Mouse (Mus musculus) skeletal muscle tissue, adult 2 months (tissue): Measurements from ENCODE around the gene Herpud1.

Source experiments
- DNase-seq: peaks from one replicate; pipeline ENCODE4 v3.0.0-alpha.2; 2012; ENCODE audit warnings: low read depth, low spot score

Gene Herpud1

DNA sequence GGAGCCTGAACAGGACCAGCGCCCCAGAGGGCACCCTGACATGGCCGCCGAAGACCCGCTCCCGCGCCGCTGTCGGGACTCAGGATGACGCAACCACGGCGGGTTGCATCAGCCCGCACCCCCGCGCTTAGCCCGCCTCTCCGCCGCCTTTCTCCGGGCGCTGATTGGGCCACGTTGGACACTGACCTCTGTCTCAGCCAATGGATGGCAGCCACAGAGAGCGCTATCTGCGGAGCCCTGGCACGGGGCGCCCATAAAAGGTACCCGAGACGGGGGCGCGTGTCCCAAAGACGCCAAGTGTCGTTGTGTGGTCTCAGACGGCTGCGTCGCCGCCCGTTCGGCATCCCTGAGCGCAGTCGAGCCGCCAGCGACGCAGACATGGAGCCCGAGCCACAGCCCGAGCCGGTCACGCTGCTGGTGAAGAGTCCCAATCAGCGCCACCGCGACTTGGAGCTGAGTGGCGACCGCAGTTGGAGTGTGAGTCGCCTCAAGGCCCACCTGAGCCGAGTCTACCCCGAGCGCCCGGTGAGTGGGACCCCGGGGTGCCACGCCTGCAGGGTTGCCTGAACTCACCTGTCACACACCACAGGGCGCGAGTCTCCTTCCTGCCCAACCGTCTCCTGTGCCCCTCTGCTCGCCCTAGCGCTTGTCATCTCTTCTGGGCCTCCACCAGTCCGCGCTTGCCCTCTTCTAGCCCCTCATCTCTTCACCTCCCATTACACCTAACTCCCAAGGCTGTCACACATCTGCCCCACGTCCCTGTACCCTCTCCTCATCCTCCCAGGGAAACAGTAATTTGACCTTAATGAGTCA, at the start of gene Herpud1:
Gene Herpud1 (plus strand): TSS at position 225 of the 813 bp plus-strand sequence.
- peak; percentile 98 for DNase-seq

DNA sequence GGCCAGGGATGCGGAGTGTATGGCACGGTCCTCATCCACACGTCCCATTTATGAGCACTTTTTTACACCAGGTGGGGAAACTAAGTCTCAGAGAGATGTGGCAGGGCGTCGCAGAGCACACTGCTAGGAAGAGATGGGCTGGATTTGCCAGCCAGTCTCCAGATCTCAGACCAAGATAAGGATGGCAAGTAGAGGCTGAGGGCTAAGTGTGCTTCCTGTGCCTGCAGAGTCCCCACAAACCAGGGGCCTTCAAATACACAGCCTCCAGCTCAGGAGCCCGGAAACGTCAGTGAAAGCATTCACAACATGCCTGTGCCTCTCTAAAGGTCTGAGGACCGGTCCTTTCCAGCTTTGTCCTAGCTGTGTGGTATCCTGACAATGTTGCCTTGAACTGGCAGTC, 48.7 kb upstream of the Herpud1 start:
- no peak for DNase-seq

DNA sequence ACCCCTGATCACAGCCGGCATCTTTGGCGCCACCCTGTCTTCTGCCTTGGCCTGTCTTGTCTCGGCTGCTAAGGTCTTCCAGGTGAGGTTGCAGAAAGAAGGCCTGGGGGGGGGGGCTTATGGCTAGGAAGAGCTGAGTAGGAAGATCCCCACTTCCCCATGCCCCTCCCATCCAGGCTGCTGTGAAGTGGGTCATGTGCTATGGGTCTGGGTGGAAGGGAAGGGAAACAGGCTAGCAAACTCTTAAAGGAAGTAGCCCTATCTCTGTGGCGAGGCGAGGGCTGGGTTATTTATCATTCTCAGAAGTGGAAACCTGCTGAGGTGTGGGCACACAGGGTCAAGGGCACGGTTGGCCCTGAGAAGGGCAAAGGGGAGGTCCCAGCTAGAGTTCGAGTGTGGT, 45.4 kb upstream of the Herpud1 start:
- no peak for DNase-seq

DNA sequence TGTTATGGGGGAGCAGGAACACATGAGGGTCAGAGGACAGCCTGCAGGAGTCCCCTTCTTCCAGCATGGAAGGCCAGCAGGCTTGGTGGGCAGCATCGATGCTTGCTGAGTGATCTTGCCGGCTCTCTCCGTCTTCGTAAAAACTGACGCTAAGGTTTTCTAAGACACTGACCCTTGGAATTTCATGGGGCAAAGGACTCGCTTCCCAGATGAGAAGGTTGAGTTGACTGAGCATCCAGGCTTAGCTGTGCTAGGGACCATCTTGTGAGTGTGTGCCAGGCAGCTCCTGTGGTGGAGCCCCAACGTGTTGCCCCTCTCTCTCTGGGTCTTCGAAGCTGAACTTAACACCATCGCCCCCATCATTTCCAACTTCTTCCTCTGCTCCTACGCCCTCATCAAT, 43.5 kb upstream of the Herpud1 start:
- DNase-seq, result no peak

DNA sequence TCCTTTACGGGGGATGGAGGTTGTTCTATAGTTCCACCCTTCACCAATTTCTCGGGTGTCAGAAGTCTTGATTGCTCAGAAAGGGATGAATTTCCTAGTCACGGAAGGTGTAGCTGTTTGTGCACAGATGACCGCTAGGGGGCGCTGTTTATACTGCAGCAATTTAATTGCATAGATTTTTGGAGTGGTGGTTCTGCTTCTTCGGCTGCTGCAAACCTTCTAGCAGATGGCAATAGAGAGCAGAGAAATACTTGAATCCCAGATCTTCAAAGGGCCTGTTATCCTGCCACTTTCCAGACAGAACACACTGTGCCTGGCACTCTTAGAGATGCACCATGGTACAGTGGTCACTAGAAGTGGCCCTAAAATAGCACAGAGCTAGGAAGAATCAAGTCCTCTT, 42.9 kb upstream of the Herpud1 start:
- peak; percentile 77 for DNase-seq

DNA sequence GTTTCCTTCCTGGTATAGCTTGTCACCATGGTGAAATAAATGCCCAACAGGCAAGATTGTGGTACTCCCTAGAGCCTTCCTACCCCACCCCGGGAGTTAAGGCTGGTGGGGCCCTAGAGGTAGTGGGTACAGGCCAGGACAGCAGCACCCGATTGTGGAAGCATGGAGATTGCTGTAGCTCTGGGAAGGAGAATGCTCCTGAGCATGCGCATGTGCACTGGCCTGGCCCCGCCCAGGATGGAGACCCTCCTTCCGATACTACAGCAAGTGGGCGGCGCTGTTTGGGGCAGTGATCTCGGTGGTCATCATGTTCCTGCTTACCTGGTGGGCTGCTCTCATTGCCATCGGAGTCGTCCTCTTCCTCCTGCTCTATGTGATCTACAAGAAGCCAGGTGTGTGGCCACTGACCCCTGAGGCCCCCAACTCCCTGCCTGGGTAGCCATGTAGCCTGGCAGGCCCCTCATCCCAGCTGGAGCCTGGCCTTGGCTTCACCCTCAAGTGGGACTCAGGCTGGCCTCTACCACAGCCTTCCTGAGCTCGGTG, 42.4 kb upstream of the Herpud1 start:
- no peak for DNase-seq

DNA sequence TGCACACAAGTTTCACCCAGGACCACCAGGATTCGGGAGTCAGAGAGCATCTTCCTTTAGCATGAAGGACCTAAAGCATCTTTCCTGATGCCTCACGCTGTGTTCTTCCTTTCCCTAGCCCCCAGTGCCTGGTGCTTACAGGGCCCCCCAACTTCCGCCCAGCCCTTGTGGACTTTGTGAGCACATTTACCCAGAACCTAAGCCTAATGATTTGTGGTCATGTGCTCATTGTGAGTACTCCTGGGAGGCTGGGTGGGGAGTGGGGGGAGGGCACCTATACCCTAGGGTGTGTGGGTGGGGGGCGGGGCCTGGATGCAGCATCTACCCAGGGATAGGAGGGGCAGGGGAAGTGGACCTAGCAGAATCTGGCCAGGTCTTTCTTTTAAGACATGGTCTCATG, 40.6 kb upstream of the Herpud1 start:
- no peak for DNase-seq

DNA sequence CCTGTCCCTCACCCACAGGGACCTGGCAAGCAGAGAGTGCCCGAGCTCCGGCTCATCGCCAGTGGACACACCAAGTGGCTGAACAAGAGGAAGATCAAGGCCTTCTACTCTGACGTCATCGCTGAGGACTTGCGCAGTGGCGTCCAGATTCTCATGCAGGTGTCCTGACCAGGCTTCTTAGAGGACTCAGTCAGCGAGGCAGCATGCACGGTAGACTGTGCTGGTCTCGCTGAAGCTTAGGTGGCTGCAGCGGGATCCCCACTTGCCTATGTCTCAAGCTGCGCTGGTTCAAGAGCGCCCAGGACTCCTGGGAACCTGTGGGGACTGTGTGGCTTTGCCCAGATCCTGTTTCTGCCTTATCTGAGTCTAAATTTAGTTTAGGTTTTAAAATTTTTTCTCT, 40.0 kb upstream of the Herpud1 start:
- DNase-seq, result no peak

DNA sequence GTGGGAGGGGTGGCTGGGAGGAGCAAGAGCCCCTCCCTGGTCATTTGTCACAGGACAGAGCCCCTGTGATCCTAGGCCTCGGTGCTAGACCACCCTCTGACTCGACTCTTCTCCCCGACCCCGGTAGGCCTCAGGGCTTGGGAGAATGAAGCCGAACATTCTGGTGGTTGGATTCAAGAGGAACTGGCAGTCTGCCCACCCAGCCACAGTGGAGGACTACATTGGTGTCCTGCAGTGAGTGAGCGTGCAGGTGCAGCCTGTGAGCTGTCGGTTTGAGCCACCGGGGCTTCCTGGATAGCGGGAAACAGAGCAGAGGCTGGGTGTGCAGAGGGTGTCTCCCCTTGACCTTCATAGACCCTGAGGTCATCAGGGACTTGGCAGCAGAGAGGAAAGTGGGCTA, 37.8 kb upstream of the Herpud1 start:
- DNase-seq, result no peak

DNA sequence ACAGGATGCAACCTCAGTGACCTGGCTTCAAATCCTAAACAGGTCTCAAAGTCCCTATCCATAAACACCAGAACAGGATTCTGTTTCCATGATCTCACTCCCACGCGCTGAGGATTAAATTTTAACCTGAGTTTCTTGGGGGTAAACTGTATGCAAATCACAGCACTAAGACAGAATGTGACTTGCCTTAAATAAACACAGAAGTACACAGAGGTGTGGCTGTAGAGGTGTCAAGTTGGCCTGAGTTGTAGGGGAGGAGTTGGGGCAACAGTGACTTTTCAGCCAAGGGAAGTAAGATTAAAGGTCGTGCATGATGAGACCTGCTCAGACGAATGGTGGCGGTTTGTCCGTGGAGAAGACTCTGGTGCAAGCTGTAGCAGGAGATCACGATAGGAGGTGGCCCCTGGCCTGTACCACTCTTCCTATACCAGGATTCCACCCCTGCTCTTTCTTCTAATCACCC, 32.1 kb upstream of the Herpud1 start:
- DNase-seq, result no peak

DNA sequence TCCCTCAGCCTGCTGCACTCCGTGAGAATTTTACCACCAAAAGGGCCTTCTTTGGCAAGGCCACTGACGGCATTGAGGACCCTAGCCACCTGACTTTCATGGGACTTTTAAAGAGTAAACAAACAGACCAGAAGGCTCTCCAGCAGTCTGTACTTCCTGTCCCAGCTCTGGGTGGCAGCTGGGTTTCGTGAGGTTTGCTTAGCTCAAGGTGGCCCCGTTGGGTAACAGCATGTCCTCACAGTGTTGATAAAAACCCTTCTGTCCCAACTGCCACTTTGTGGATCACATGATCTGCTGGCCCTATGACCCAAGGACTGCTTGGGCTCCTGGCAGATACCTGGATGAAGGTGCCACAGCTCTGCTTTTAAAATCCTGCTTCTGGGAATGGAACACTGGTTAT, 31.7 kb upstream of the Herpud1 start:
- no peak for DNase-seq

DNA sequence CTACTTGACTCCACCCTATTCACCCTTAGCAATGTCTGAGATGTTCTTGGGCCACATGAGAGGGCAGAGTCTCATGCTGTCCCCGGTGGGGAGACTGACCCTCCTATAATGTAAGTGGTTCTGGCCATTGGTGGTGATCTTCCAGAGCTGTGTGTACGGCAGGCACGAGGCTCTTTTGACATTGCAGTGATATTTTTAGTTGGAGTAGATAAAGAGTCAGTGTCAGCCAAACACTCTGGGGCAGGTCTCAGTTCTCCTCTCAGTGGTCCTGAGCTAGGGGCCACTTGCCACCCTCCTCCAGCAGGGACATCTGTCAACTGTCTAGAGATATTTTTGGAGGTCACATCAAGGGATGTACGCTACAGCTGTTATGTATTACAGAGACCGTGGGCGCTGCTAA, 29.0 kb upstream of the Herpud1 start:
- DNase-seq, result no peak

DNA sequence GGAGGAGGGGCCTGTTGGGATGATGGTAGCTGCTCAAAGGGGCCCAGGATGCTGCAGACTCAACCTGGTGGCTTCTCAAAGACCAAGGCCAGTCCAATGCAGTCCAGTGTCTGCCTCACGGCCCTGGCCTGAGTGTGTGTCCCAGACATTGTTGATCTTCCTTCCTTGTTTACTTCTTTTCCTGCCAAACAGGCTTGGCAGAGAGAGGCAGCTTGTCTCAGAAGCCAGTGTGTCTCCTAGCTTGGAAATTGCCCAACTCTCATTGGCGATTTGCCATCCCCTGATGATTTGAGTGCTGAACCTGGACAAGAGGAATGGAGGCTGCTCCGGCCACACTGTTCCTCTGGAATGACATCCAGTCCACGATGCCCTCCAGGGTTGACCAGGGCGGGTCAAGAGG, 27.7 kb upstream of the Herpud1 start:
- DNase-seq, result peak; percentile 69

DNA sequence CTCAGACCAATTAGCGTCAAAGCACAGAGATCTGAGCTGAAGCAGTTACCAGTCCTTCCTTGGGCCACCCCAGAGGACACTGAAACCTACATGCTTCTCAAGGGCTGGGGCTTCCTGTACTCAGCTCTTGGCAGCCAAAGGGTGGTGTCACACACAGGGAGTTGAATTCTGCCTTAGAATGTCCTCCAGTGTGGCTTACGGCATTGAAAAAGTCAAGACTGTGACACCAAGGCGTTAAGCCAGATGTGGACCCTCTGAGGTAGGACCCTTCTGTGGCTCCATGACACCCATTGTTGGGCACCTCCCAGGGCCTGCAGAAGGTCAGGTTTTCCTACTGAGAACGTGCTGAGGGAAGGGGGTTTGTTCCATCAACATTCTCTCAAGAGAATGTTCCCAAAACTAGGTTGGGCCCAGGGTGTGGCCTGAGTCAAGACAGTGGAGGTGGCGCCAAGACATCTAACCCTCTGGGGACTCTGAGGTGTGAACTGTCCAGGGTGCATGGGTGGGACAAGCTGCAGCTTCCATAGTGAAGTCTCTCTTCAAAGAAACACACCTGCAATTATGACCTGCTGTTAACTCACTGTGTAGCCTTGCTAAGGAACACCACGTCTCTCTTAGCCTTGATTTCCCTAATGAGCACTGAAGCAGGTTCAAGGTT, 24.3 kb upstream of the Herpud1 start:
- DNase-seq, result no peak

DNA sequence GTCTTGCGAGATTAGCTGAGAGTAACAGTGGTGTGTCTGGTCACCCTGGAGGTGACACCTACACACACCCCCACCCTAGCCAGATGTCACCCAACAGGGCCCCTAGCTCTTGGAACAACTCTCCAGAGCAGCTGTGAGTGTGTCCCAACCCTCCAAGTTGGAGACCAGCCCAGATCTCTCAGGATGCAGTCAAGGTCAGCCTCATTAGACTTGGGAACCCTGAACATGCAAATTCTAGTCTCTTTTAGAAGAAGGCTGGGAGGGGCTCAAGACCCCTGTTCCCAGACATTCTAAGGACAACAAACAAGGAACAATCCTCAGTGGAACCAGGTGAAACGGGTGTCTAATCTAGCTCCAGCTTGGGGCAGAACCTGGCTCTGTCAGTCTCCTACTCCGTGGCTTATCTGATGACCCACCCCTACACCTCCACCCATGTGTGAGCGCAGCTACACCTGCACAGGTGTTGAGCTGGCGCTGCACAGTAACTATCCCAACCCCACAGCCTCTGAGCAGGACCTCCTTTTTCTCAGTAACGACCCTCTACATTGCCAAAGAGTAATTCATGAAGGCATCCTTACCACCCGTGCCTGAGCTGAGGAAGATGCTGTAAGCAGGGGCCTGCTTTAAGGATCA, 23.5 kb upstream of the Herpud1 start:
- DNase-seq, result peak; percentile 34

DNA sequence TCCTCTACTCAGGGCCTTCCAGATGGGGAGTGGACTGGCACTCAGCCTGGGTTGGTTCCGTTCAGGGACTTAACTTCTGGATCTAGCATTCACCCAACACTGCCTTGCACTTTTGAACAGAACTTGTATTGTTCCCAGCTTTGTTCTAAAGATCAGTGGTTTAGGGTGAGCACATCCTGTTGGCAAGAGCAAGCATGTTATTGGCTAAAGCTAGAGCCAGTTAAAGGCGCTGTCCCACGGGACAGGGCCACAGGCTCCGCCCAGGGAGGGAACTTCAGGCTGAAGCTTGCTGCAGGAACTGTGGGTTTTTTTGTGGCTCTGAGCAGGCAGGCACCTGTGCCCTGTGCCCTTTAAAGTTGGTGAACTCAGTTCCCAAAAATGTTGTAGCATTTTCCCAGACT, 22.9 kb upstream of the Herpud1 start:
- DNase-seq, result peak; percentile 84

DNA sequence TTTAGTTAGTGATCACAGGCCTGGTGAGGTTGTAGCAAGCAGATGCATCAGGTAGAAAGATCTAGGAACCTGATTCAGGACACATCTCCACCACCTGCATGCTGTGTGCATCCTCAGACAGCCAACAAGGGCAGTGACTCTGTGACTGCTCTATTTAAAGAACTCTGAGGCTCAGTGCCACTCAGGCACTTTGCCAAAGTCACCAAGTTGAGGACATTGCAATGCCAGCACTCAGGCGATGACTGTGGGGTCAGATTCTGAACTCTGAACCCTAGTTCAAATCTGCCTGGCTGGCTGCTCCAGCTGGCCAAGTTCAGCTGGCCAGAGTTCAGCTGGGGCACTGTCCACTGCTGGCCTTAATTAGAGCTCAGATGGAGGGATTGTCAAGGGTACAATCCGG, 22.3 kb upstream of the Herpud1 start:
- DNase-seq, result peak; percentile 89

DNA sequence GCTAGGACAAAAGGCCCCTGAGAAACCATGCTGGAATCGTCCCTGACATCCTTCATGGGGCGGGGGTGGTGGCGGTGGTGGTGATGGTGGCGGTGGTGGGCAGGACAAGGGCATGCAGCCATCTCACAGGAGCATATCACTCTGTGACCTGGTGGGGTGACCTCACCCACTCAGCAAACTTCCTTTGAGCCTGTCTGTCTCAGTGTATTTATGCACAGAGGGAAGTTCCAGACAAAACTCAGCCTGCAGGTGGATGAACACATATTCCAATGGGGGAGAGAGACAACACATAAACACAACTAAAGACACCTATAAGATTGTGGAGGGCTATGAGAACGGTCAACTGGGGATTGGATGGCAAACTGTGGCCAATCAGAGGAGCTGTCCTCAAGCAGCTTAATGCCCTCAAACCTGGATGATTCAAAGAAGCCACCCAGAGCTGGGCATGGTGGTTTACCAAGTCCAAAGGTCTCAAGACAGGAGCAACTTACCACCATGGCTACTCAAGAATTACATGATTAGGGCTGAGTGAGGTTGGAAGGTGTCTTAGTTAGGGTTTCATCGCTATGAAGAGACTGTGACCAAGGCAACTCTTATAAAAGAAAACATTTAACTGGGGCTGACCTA, 21.4 kb upstream of the Herpud1 start:
- no peak for DNase-seq

DNA sequence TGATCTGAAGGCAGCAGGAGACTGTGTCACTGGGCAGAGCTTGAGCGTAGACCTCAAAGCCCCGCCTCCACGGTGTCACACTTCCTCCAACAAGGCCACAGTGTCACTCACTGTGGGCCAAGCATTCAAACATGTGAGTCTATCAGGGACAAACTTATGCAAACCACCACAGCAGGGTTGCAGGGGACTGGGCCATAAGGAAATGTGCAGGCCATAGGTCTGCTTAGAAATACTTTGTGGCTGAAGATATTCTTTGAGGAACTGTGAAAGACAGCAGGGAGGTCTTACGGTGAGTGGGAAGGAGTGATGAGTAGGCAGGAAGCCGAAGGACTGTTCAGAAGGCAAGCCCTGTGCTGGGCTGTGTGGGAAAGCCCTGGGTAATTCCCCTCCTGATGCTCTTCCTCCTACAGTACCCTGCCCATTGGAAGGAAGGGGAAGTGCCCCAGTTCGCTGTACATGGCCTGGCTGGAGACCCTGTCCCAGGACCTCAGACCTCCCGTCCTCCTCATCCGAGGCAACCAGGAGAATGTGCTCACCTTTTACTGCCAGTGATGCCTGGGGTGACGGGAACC, 20.7 kb upstream of the Herpud1 start:
- DNase-seq, result peak; percentile 39

DNA sequence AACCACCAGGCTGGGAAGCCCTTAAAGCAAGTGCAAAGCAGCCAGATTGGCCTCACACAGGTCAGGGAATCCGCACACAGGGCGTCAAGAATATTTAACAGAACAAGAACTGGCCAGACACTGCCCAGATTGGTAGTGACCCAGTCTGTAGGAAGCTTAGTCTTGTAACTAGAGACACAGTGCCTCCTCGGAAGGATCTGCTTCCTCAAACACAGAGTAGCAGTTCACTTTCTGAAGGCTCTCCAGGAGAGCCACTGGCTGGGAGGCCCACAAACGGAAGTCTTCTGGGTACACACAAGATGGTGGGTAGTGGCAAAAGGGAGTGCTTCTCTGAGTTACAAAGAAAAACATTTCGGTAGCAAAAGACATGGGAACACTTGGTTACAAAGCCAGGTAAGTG, 15.4 kb upstream of the Herpud1 start:
- no peak for DNase-seq

DNA sequence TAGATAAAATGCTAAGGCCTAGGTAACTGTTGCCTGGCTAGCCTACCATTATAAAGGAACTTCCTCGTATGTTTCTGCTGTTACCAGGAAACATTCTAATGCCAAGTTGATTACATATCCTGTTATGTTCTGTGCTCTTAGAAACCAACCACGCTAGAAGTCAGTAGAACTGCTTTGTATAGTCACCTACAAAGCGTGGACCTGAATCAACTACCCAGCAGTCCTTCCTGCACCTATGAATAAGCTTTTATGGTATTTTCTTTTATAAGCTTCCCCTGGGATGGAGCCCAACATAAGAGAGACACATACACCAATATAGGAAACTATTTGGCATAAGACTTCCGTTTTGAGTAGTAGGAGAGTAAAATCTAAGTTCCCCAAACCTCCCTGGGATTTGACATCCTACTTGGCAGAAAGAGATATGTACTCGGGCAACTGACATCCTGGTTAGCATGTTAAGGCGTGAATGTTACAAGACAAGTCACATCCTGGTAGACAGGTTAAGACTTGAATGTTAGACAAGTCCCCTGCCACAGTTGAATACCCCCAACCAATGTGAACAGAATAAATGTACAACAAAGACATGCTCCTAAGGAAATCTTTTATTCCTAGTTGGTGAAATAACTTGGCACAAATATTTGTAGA, 13.2 kb upstream of the Herpud1 start:
- no peak for DNase-seq
